Mouse (Mus musculus) heart, embryonic 16.5 days (tissue): ENCODE results near the gene Stambpl1. TPM values are rescaled to one million over a fixed set of nuclear protein-coding genes. Genes with fewer than 3 reads are reported as not detected.
A peak's percentile ranks its signal among the peaks of the same experiment; 100 is the strongest.
"Not testable (repeated sequence)": the region's sequence is repeated elsewhere in the genome, so short reads cannot be mapped to it uniquely, and the experiment has no call there.

ENCODE experiments used
- ATAC-seq: fragments of 200-750 bp; cut with Nextera tagmentation; replicated peaks from 2 replicates; pipeline ENCODE4 v1.8.0; 2017; ENCODE audit warnings: moderate number of reproducible peaks; ENCODE audit not compliant: insufficient read depth, low FRiP score; ENCODE audit errors: extremely low read depth
- H3K27ac ChIP-seq: fragments of 300-500 bp; sonication (generic); 2 replicates; pipeline ENCODE4 v1.5.1; 2014; ENCODE audit warnings: mild to moderate bottlenecking, low read length, control low read depth, moderate library complexity
- H3K27me3 ChIP-seq: fragments of 300-500 bp; sonication (generic); 2 replicates; pipeline ENCODE4 v1.6.1; 2014; ENCODE audit warnings: low read length, mixed read lengths; ENCODE audit not compliant: control insufficient read depth, insufficient read depth
- H3K36me3 ChIP-seq: fragments of 300-500 bp; sonication (generic); 2 replicates; pipeline ENCODE4 v1.6.1; 2014; ENCODE audit not compliant: control insufficient read depth, insufficient read depth
- H3K4me1 ChIP-seq: fragments of 300-500 bp; sonication (generic); 2 replicates; pipeline ENCODE4 v1.6.1; 2014; ENCODE audit warnings: low read length, mixed read lengths; ENCODE audit not compliant: control insufficient read depth, insufficient read depth
- H3K4me2 ChIP-seq: fragments of 300-500 bp; sonication (generic); 2 replicates; pipeline ENCODE4 v1.6.1; 2014; ENCODE audit warnings: low read depth, mild to moderate bottlenecking, control low read depth, low read length
- H3K4me3 ChIP-seq: fragments of 300-500 bp; sonication (generic); 2 replicates; pipeline ENCODE4 v1.5.1; 2014; ENCODE audit warnings: mild to moderate bottlenecking, control low read depth, low read length
- H3K9ac ChIP-seq: fragments of 300-500 bp; sonication (generic); 2 replicates; pipeline ENCODE4 v1.6.1; 2014; ENCODE audit warnings: low read length, control low read depth
- H3K9me3 ChIP-seq: fragments of 300-500 bp; sonication (generic); replicated peaks from 2 replicates; pipeline ENCODE4 v1.6.1; 2016; ENCODE audit warnings: low read length; ENCODE audit not compliant: control insufficient read depth
- WGBS: fragments of 180-500 bp; shearing (Covaris S2); extraction: QIAGEN DNeasy Blood & Tissue Kit; methylation state at CpG from one replicate; pipeline ENCODE4 v1.1.7; 2014; 5-methylcytosine and 5-hydroxymethylcytosine counted together
- polyA plus RNA-seq: library from polyadenylated mRNA; unstranded; fragments of >200 nt; fragmentation: Nextera tagmentation; extraction: Ambion mirVana; gene quantifications from 2 replicates; pipeline ENCODE4 v1.2.1, GENCODE M21; 2015

Gene Stambpl1
- polyA plus RNA-seq, 1 experiment from 2014 or later: 10.6 TPM

DNA sequence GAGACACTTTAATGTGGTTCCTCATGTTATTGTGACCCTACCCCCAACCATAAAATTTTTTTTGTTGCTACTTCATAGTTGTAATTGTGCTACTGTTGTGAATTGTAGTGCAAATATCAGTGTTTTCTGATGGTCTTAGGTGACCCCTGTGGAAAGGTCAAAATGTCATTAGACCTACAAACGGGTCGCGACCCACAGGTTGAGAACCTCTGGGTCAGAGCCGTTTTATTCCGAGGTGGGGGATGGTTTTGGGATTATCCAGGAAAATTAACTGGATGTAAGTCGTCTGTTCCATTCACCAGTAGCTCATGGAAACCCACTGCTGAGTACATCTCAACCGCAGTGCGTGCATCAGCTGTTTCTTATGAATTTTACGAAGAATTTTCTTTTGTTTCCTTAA, 1.7 kb downstream of the Stambpl1 start:
- Histone ChIP-seq H3K27ac (no peak overlapping the region), H3K9ac (peak overlapping the region; percentile 72; the same call in 1 of the 2 replicates), H3K4me1 (0 out of 2 replicates have a peak, but pooled peaks cover 5% of the 10 kb centered on the region), H3K4me2 (peak overlapping the region; percentile 67), H3K9me3 (no peaks in the 10 kb centered on the region), H3K36me3 (no peaks in the 10 kb centered on the region), H3K4me3 (peak overlapping the region; percentile 63), H3K27me3 (no peaks in the 10 kb centered on the region)
- WGBS: 72% methylated on average over 9 of the region's 9 CpGs
- no peak for ATAC-seq

DNA sequence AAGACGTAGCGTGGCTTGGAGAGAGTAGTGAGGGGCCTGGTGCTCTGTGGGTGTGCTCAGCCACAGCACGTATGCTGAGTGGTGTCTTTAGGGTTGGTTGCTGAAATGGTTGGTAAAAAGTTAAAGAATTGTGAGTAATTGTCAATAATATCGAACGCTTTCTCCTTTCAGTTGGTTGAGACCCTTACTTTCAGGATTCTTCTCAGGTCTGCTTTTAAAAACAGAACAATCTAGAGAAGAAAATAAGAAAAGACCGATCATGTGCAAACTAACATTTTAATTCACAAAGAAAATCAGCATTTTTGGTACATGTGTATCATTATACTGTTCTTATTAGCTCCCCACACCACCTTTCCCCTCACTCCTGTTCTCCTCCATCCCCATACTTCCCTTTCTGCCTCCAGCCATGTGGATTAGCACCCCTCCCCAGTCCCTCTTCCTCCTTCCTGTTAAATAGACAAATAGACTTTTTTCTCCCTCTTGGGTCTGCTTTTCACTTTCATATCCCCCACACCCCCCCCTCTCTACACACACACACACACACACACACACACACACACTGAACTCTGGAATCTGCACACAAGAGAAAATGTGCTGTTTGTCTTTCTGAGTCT, 2.2 kb downstream of the Stambpl1 start:
- no peaks in the 10 kb centered on the region for H3K27me3 ChIP-seq
- H3K9ac ChIP-seq: no peak overlapping the region
- ATAC-seq: no peak
- H3K4me1 ChIP-seq: 0 out of 2 replicates have a peak, but pooled peaks cover 5% of the 10 kb centered on the region
- WGBS: 90% methylated on average over 6 of the region's 6 CpGs
- no peaks in the 10 kb centered on the region for H3K9me3 ChIP-seq
- no peak overlapping the region for H3K27ac ChIP-seq
- H3K4me3 ChIP-seq: no peak overlapping the region
- no peaks in the 10 kb centered on the region for H3K36me3 ChIP-seq
- H3K4me2 ChIP-seq: peak overlapping the region; percentile 67; the same call in 1 of the 2 replicates

DNA sequence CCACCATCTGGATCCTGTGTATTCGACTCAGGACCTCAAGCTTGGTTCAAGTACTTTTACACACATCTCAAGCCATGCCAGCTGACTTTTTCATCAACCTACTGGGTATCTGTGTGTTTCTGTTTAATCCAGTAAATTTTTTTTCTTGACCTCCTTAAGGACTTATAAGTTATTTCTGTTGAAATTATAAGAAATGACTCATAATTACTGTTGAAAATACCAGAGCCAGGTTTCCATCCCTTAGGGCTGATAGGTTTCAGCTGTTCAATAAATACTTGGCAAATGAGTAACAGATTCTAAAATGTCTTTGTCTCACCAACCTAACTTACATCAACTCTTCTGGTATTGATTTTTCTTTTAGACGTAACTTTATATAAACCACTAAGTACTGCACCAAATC, 3.0 kb downstream of the Stambpl1 start:
- WGBS: 76% methylated on average over 2 of the region's 2 CpGs
- H3K36me3 ChIP-seq: no peaks in the 10 kb centered on the region

DNA sequence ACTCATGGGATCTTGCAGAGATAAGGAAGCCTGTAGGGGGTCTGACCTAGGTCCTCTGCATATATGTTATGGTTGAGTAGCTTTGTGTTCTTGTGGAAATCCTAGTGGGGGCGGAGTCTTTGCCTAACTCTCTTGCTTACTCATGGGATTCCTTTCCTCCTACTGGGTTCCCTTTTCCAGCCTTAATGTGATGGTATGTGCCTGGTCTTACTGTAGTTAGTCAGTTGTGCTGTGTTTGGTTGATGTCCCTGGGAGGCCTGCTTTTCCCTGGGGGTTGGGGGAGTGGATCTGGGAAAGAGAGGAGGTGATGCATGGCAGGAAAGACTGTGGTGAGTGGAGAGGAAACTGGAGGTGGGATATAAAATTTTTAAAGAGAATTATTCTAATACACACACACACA, 6.0 kb downstream of the Stambpl1 start:
- H3K4me2 ChIP-seq: no peak overlapping the region
- no peaks in the 10 kb centered on the region for H3K9me3 ChIP-seq
- H3K36me3 ChIP-seq: no peaks in the 10 kb centered on the region
- WGBS: 95% methylated on average over 1 of the region's 1 CpGs
- ATAC-seq: no peak
- no peaks in the 10 kb centered on the region for H3K27me3 ChIP-seq
- H3K27ac ChIP-seq: no peak overlapping the region
- H3K9ac ChIP-seq: no peak overlapping the region
- no peak overlapping the region for H3K4me3 ChIP-seq
- H3K4me1 ChIP-seq: 0 out of 2 replicates have a peak, but pooled peaks cover 2% of the 10 kb centered on the region

More for the DNA sequence above, 3.0 kb downstream of the Stambpl1 start:
- Histone ChIP-seq H3K4me3 (no peak overlapping the region), H3K4me1 (0 out of 2 replicates have a peak, but pooled peaks cover 5% of the 10 kb centered on the region), H3K27me3 (no peaks in the 10 kb centered on the region), H3K4me2 (no peak overlapping the region), H3K9ac (no peak overlapping the region), H3K27ac (no peak overlapping the region), H3K9me3 (no peaks in the 10 kb centered on the region)
- ATAC-seq: no peak

DNA sequence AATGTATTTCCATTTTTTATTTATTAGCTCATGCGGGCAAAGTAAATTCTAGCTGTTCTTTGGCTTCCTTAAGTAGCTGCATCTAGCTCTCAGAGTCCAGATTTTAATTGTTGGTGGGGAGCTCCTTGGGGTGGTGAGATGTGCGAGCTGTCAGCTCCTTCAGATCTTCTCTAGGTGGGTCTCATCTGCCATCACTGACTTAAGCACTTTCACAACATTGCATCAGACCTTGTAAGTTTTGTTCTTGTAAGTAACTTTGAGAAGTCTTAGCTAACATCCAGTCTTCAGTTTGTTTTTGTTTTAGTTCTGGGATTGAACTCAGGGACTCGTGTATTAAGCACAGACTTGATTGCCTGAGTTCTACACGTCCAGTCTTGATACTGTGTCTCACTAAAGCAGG, 6.9 kb downstream of the Stambpl1 start:
- Histone ChIP-seq H3K9ac (no peak overlapping the region), H3K36me3 (no peaks in the 10 kb centered on the region), H3K4me3 (no peak overlapping the region), H3K27ac (no peak overlapping the region), H3K9me3 (no peaks in the 10 kb centered on the region), H3K27me3 (no peaks in the 10 kb centered on the region), H3K4me2 (no peak overlapping the region), H3K4me1 (no peaks in the 10 kb centered on the region)
- ATAC-seq: no peak
- WGBS: 81% methylated on average over 4 of the region's 4 CpGs

DNA sequence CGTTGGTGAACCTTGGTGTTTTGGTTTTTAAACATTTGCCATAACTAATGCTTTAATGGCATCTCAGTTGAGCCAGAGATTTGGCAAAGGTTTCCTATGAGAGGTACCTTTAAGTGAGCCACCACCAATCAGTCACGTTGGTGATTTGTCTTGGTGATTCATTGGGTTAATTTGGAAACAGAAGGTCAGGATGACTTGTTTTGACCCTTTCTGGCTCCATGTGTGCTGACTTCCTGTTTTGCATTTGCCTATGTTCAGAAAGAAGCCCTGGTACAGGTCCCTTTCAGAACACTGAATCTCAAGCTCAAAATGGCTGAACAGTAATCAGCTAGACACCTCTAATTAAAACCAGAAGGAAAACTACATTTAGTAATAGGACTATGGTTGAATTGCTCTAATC, 7.5 kb downstream of the Stambpl1 start:
- no peak overlapping the region for H3K27ac ChIP-seq
- 71% methylated on average over 2 of the region's 2 CpGs for WGBS
- no peaks in the 10 kb centered on the region for H3K36me3 ChIP-seq
- H3K4me1 ChIP-seq: no peaks in the 10 kb centered on the region
- H3K4me2 ChIP-seq: no peak overlapping the region
- no peak overlapping the region for H3K9ac ChIP-seq
- no peak overlapping the region for H3K4me3 ChIP-seq
- no peaks in the 10 kb centered on the region for H3K27me3 ChIP-seq
- ATAC-seq: no peak
- no peaks in the 10 kb centered on the region for H3K9me3 ChIP-seq

DNA sequence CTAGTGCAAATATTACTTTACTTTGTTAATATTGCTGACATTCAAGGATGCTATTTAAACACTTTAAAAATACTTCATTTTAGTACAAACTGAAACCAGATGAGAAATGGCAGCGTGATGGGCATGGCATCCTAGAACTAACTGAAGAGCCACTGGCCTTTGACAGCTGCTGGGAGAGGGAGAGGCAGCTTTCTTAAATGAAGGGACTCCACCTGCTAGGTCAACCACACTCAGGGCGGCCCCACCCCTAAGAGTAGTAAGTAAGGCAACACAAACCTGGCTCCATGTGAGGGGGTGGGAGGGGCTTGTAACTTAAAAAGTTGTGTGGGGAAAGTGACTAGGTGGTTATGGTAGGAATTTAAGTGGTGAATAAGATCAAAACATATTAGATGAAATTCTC, 10.6 kb downstream of the Stambpl1 start:
- no peak overlapping the region for H3K9ac ChIP-seq
- H3K9me3 ChIP-seq: no peaks in the 10 kb centered on the region
- no peaks in the 10 kb centered on the region for H3K36me3 ChIP-seq
- 77% methylated on average over 2 of the region's 2 CpGs for WGBS
- no peak overlapping the region for H3K27ac ChIP-seq
- no peak overlapping the region for H3K4me2 ChIP-seq
- H3K4me3 ChIP-seq: no peak overlapping the region
- no peaks in the 10 kb centered on the region for H3K4me1 ChIP-seq
- no peaks in the 10 kb centered on the region for H3K27me3 ChIP-seq
- no peak for ATAC-seq

DNA sequence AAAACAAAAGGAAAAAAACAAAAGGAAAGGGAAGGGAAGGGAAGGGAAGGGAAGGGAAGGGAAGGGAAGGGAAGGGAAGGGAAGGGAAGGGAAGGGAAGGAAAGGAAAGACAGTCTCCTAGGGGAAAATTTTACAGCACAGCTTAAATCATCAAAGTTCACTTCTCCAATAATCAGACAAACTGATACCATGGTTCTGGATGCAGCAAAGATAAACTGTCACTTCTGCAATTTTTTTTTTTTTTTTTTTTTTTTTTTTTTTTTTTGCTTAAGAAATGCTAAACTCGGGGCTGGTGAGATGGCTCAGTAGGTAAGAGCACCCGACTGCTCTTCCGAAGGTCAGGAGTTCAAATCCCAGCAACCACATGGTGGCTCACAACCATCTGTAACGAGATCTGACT, 14.1 kb downstream of the Stambpl1 start:
- not testable (repeated sequence) for H3K4me2 ChIP-seq, ATAC-seq, H3K9ac ChIP-seq, H3K36me3 ChIP-seq, H3K4me1 ChIP-seq, H3K27ac ChIP-seq, H3K4me3 ChIP-seq, H3K9me3 ChIP-seq, H3K27me3 ChIP-seq
- WGBS: 76% methylated on average over 3 of the region's 4 CpGs

DNA sequence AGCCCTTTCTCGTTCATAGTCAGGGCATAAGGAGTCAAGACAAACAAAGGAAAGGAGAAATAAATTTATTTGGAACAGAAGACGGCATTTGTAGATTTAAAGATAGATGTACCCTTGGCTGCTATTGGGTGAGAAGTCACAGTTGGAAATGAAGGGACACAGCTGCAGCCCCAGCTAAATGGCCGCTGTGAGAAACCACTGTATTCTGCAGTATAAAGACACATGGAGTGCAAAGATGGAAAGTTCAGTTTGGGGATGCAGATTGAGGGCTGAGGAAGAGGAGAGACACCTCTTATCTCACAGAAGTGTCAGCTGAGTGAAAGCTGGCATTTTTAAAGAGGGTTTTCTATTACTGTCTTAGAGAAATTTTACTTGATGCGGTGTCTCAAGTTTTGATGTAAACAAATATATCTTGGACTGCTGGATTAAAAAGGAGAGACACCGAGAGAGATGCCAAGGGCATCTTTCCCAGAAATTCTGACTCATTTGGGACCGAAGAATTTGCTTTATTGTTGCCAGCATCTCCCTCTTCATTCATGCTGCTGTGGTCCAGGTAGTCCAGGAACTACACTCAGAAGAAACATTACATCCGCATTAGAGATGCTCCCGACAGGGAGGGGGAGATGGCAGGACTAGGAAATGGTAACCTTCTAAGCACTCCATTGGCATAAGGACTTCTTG, 14.9 kb downstream of the Stambpl1 start:
- no peak for ATAC-seq
- H3K4me2 ChIP-seq: no peak overlapping the region

More for the DNA sequence above, 14.9 kb downstream of the Stambpl1 start:
- 0 out of 2 replicates have a peak, but pooled peaks cover 2% of the 10 kb centered on the region for H3K4me1 ChIP-seq
- no peak overlapping the region for H3K9ac ChIP-seq
- no peak overlapping the region for H3K4me3 ChIP-seq
- H3K27me3 ChIP-seq: no peaks in the 10 kb centered on the region
- 77% methylated on average over 8 of the region's 8 CpGs for WGBS
- H3K27ac ChIP-seq: no peak overlapping the region
- no peaks in the 10 kb centered on the region for H3K36me3 ChIP-seq
- H3K9me3 ChIP-seq: no peaks in the 10 kb centered on the region
